Mouse (Mus musculus) neural tube, embryonic 15.5 days (tissue): ENCODE data around the gene Hydin. TPM values are rescaled to one million over a fixed set of nuclear protein-coding genes. Genes with fewer than 3 reads are reported as not detected.

Experiments
- ATAC-seq: fragments of 200-750 bp; cut with Nextera tagmentation; 2 replicates; pipeline ENCODE4 v1.8.0; 2017; ENCODE audit warnings: mild to moderate bottlenecking, moderate TSS enrichment, moderate library complexity; ENCODE audit not compliant: low FRiP score
- H3K27ac ChIP-seq: fragments of 300-500 bp; sonication (generic); replicated peaks from 2 replicates; pipeline ENCODE4 v1.5.1; 2015; ENCODE audit warnings: mild to moderate bottlenecking, inconsistent platforms
- H3K27me3 ChIP-seq: fragments of 300-500 bp; sonication (generic); replicated peaks from 2 replicates; pipeline ENCODE4 v1.6.1; 2015; ENCODE audit warnings: inconsistent platforms
- H3K36me3 ChIP-seq: fragments of 300-500 bp; sonication (generic); 2 replicates; pipeline ENCODE4 v1.6.1; 2015; ENCODE audit warnings: inconsistent platforms
- H3K4me1 ChIP-seq: fragments of 300-500 bp; sonication (generic); 2 replicates; pipeline ENCODE4 v1.6.1; 2015; ENCODE audit warnings: inconsistent platforms
- H3K4me2 ChIP-seq: fragments of 300-500 bp; sonication (generic); 2 replicates; pipeline ENCODE4 v1.6.1; 2015; ENCODE audit warnings: inconsistent platforms, mild to moderate bottlenecking, moderate library complexity
- H3K4me3 ChIP-seq: fragments of 300-500 bp; sonication (generic); replicated peaks from 2 replicates; pipeline ENCODE4 v1.5.1; 2015; ENCODE audit warnings: mild to moderate bottlenecking, inconsistent platforms
- H3K9ac ChIP-seq: fragments of 300-500 bp; sonication (generic); replicated peaks from 2 replicates; pipeline ENCODE4 v1.6.1; 2015; ENCODE audit warnings: mild to moderate bottlenecking, inconsistent platforms
- H3K9me3 ChIP-seq: fragments of 300-500 bp; sonication (generic); replicated peaks from 2 replicates; pipeline ENCODE4 v1.6.1; 2016; ENCODE audit warnings: inconsistent platforms
- WGBS: fragments of 180-500 bp; shearing (Covaris S2); methylation state at CpG from one replicate; pipeline ENCODE4 v1.1.7; 2015; ENCODE audit warnings: mixed read lengths; 5-methylcytosine and 5-hydroxymethylcytosine counted together
- polyA plus RNA-seq: library from polyadenylated mRNA; unstranded; fragments of >200 nt; fragmentation: Nextera tagmentation; extraction: Ambion mirVana; gene quantifications from 2 replicates; pipeline ENCODE4 v1.2.1, GENCODE M21; 2015

The Hydin gene
- polyA plus RNA-seq, 1 experiment from 2014 or later = 0.31 TPM

DNA sequence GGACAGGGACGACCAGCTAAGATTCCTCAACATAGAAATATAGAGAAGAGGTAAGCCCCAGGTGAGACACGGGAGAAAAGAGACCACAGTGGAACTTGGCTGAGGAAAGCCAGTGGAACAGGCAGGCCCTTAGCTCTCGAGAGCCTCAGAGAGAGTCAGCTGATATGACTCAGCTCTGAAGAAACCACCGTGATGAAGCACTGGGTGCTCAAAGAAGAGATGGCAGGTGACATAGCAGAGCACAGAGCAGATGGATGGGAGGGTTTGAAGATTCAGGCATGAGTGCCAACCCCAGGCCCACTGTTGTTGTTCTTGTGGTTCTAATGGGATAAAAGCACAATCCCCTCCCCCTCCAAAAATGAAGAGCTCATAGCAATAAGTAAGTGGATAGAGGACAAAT is 190.6 kb downstream of the Hydin start:
- H3K4me1 ChIP-seq = no peaks in the 10 kb centered on the region; the same call in 1 of the 2 replicates
- no peaks in the 10 kb centered on the region for H3K36me3 ChIP-seq
- WGBS = 92% methylated on average over 4 of the region's 4 CpGs
- H3K27ac ChIP-seq = no peak overlapping the region
- no peak overlapping the region for H3K4me2 ChIP-seq
- H3K9me3 ChIP-seq = no peaks in the 10 kb centered on the region
- no peak overlapping the region for H3K9ac ChIP-seq
- no peak overlapping the region for H3K4me3 ChIP-seq
- no peak for ATAC-seq
- H3K27me3 ChIP-seq = no peaks in the 10 kb centered on the region

GRCm38 (mm10) chr8:110462627-110463208 is 195.9 kb downstream of the Hydin start:
- WGBS = 94% methylated on average over 10 of the region's 10 CpGs
- no peak for ATAC-seq
- Histone ChIP-seq H3K4me1 (no peaks in the 10 kb centered on the region), H3K9me3 (no peaks in the 10 kb centered on the region), H3K27me3 (no peaks in the 10 kb centered on the region), H3K4me3 (no peak overlapping the region), H3K27ac (no peak overlapping the region), H3K9ac (no peak overlapping the region), H3K4me2 (no peak overlapping the region), H3K36me3 (no peaks in the 10 kb centered on the region)

DNA sequence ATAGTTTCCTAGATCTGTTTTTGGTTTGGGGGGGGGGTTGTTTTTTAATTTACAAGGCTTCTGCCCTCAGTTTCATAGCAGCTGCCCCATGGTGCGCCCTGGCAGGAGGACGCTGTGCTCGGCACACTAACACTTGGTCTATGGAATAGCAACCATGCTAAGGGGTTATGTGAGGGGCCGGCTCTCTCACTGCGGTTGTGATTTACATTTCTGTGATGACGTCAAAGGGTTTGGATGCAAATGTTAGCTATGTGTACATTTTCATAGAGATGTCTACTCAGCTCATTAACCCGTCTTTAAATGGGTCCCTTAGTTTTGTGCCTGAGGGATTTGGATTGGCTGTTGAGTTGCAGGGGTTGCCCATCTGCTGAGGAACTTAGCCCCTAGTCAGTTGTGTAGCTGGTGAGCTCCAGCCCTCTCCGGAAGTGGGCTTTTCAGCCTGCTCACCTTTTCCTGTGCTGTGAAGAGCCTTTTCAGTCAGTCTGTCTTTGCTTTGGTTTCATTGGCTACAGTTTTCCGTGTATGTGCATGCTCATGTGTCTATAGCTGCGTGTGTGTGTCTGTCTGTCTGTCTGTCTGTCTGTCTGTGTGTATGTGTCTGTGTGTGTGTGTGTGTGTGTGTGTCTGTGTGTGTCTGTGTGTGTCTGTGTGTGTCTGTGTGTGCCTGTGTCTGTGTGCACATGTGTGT is 197.1 kb downstream of the Hydin start:
- Histone ChIP-seq H3K4me2 (no peak overlapping the region), H3K9ac (no peak overlapping the region), H3K4me3 (no peak overlapping the region), H3K27ac (no peak overlapping the region), H3K4me1 (no peaks in the 10 kb centered on the region), H3K9me3 (no peaks in the 10 kb centered on the region), H3K36me3 (no peaks in the 10 kb centered on the region), H3K27me3 (no peaks in the 10 kb centered on the region)
- no peak for ATAC-seq
- WGBS = 87% methylated on average over 10 of the region's 10 CpGs

DNA sequence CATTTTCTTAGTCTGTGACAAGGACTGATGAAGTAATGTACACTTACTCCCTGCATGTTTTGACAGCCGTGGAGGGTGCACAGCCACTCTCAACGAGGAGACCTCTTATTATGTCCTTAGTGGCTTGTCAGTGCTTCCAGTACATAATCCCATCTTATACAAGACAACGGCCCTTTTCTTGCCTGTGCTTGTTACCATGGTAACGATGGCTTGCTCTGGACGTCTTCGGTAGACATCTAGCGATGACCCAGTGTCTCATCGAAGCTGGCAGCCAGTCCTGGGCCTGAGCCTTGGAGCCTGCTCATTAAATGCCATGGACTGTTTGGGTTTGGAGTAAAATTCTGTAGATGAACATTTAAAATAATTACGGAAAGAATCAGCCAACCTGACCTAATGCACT is 198.8 kb downstream of the Hydin start:
- H3K27ac ChIP-seq = no peak overlapping the region
- H3K9ac ChIP-seq = no peak overlapping the region
- H3K4me1 ChIP-seq = no peaks in the 10 kb centered on the region
- no peak overlapping the region for H3K4me3 ChIP-seq
- ATAC-seq = no peak
- H3K36me3 ChIP-seq = no peaks in the 10 kb centered on the region
- H3K27me3 ChIP-seq = no peaks in the 10 kb centered on the region
- no peaks in the 10 kb centered on the region for H3K9me3 ChIP-seq
- no peak overlapping the region for H3K4me2 ChIP-seq
- 50% methylated on average over 9 of the region's 9 CpGs for WGBS

DNA sequence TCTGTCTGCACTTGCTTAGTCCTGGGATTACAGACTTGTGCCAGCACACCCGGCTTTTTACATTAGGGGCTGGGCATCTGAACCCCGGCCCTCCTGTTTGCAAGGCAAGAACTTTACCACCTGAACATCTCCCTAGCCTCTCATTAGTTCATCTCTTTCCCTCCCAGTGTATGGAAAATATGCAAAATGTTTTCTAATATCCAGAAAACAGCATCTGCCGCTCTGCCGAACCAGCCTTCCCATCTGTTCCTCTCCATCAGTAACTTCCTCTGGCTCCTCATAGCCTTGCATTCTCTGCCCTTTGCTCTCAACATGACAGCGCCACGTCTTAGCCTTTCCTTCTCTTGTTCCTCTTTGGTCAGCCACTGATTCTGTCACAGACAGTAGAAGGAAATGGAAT is 210.5 kb downstream of the Hydin start:
- Histone ChIP-seq H3K27ac (no peak overlapping the region), H3K9me3 (no peaks in the 10 kb centered on the region), H3K4me1 (peaks cover 4% of the 10 kb centered on the region), H3K36me3 (no peaks in the 10 kb centered on the region), H3K4me3 (no peak overlapping the region), H3K9ac (no peak overlapping the region), H3K4me2 (no peak overlapping the region), H3K27me3 (no peaks in the 10 kb centered on the region)
- no peak for ATAC-seq
- WGBS = 86% methylated on average over 6 of the region's 6 CpGs

GRCm38 (mm10) chr8:110478576-110478975 is 211.8 kb downstream of the Hydin start:
- ATAC-seq = no peak
- no peak overlapping the region for H3K4me2 ChIP-seq
- no peaks in the 10 kb centered on the region for H3K36me3 ChIP-seq
- 46% methylated on average over 6 of the region's 6 CpGs for WGBS
- H3K4me3 ChIP-seq = no peak overlapping the region
- H3K9ac ChIP-seq = no peak overlapping the region
- H3K27ac ChIP-seq = no peak overlapping the region
- no peaks in the 10 kb centered on the region for H3K9me3 ChIP-seq
- H3K27me3 ChIP-seq = no peaks in the 10 kb centered on the region
- H3K4me1 ChIP-seq = peaks cover 11% of the 10 kb centered on the region

DNA sequence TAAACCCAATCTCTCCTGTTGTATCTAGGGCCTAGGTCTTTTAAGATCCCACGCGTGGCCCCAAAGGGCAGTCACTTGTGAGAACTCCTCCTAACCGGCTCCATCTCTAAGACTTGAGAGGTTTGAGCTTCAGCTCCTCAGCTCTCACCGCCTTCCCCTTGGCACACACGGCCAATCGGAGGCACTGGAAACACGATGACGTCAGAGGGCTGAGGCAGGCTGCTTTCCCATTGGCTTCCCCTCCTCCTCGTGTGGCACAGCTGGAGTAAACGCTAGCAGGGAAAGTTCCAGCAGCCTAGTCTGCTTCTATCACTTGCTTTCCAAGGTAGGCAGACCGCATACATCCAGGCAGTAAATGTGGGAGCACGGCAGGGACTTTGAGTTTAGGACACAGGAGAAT is 212.6 kb downstream of the Hydin start:
- Histone ChIP-seq H3K4me2 (no peak overlapping the region), H3K27ac (no peak overlapping the region), H3K27me3 (no peaks in the 10 kb centered on the region), H3K4me1 (peaks cover 11% of the 10 kb centered on the region), H3K4me3 (no peak overlapping the region), H3K9me3 (no peaks in the 10 kb centered on the region), H3K36me3 (no peaks in the 10 kb centered on the region), H3K9ac (no peak overlapping the region)
- 72% methylated on average over 12 of the region's 12 CpGs for WGBS
- no peak for ATAC-seq

DNA sequence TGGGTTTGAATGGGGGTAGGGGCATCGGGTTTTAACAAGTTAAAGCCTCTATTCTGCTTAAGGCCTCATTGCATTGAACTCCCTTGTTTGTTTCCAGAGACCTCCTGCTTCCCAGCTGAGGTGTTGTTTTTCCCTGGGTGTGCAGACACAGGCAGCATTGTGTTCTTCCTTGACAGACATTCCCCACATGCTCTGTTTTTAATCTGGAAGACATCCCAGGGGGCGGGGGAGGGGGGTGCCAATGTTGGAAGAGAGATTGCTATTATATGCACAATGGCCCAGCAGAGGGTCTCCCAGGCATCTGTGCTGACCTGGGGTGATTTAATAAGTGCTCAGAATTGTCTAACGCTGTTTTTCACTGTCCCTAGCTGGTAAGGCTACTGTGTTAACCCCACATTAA is 215.5 kb downstream of the Hydin start:
- 14% methylated on average over 3 of the region's 3 CpGs for WGBS
- no peaks in the 10 kb centered on the region for H3K9me3 ChIP-seq
- peaks cover 11% of the 10 kb centered on the region for H3K4me1 ChIP-seq
- no peak overlapping the region for H3K4me3 ChIP-seq
- no peaks in the 10 kb centered on the region for H3K36me3 ChIP-seq
- no peaks in the 10 kb centered on the region for H3K27me3 ChIP-seq
- H3K27ac ChIP-seq = no peak overlapping the region
- no peak overlapping the region for H3K4me2 ChIP-seq
- no peak overlapping the region for H3K9ac ChIP-seq
- ATAC-seq = no peak

DNA sequence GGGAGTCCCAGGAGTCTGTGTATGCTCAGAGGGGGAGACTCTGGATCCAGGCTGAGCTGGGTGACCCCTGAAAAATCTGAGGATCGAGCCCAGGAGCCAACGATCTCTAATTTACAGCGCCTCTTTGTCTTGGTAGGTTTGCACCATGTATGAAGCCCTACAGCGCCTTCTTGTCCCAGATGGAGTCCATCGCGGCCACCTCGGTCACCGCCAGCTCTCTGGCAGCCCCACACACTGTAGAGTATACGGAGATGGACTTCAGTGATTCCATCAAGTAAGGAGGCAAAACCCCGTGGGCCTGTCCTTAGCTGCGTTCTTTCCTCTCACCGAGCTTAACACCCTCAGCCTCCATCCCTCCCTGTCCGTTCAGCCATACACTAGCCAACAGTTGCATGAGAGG is 218.5 kb downstream of the Hydin start:
- 92% methylated on average over 13 of the region's 13 CpGs for WGBS
- H3K9ac ChIP-seq = no peak overlapping the region

GRCm38 (mm10) chr8:110486020-110486419 is 219.2 kb downstream of the Hydin start:
- H3K4me2 ChIP-seq = no peak overlapping the region
- no peak overlapping the region for H3K4me3 ChIP-seq
- no peak overlapping the region for H3K27ac ChIP-seq
- no peaks in the 10 kb centered on the region for H3K27me3 ChIP-seq
- H3K9ac ChIP-seq = no peak overlapping the region
- no peaks in the 10 kb centered on the region for H3K9me3 ChIP-seq
- H3K36me3 ChIP-seq = no peaks in the 10 kb centered on the region
- ATAC-seq = no peak
- peaks cover 11% of the 10 kb centered on the region for H3K4me1 ChIP-seq
- WGBS = 77% methylated on average over 13 of the region's 13 CpGs

More for the DNA sequence above, 218.5 kb downstream of the Hydin start:
- peaks cover 11% of the 10 kb centered on the region for H3K4me1 ChIP-seq
- H3K27me3 ChIP-seq = no peaks in the 10 kb centered on the region
- H3K9me3 ChIP-seq = no peaks in the 10 kb centered on the region
- no peak for ATAC-seq
- H3K36me3 ChIP-seq = no peaks in the 10 kb centered on the region
- H3K4me2 ChIP-seq = no peak overlapping the region
- no peak overlapping the region for H3K4me3 ChIP-seq
- no peak overlapping the region for H3K27ac ChIP-seq

DNA sequence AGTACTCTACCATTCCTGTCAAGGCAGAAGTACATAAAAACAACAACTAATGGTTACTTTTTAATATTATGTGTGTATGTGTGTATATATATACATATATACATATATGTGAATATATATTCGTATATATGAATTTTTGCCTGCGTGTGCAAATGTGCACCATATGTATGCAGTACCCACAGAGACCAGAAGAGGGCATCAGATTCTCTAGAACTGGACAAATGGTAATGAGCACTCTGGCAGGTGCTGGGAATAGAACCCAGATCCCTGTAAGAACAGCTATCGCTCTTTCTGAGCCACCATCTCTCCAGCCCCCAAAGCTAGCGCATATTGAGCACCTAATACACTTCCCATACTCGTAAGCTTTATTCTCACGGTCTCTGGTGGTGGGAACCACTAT is 220.9 kb downstream of the Hydin start:
- ATAC-seq = no peak
- Histone ChIP-seq H3K9me3 (no peaks in the 10 kb centered on the region), H3K9ac (no peak overlapping the region), H3K4me3 (no peak overlapping the region), H3K27me3 (no peaks in the 10 kb centered on the region), H3K4me2 (no peak overlapping the region), H3K36me3 (no peaks in the 10 kb centered on the region), H3K27ac (no peak overlapping the region), H3K4me1 (0 out of 2 replicates have a peak, but pooled peaks cover 3% of the 10 kb centered on the region)
- WGBS = 95% methylated on average over 6 of the region's 6 CpGs

GRCm38 (mm10) chr8:110489344-110489743 is 222.6 kb downstream of the Hydin start:
- Histone ChIP-seq H3K36me3 (no peaks in the 10 kb centered on the region), H3K27ac (no peak overlapping the region), H3K9me3 (no peaks in the 10 kb centered on the region), H3K4me2 (no peak overlapping the region), H3K9ac (no peak overlapping the region), H3K27me3 (no peaks in the 10 kb centered on the region), H3K4me1 (no peaks in the 10 kb centered on the region), H3K4me3 (no peak overlapping the region)
- 84% methylated on average over 4 of the region's 4 CpGs for WGBS
- ATAC-seq = no peak
